Comparison of ENCODE assay signal across 8 mouse cellular contexts in genomic region chr5:50059586-50059985, GRCm38 (mm10). TPM values are rescaled to one million over a fixed set of nuclear protein-coding genes. Genes with fewer than 3 reads are reported as not detected.
DNase-seq lines count a peak whose midpoint lies in the region; ATAC-seq and TF ChIP-seq lines count a peak whose summit lies in the region.

No protein-coding gene starts in this region.

- no peak for DNase-seq in heart, postnatal 14 days
- no peak for DNase-seq in limb, embryonic 14.5 days (ENCODE audit: low spot score)
- no peak for DNase-seq in midbrain, postnatal 0 days (ENCODE audit: low spot score)
- DNase-seq in gastrocnemius, adult 8-10 months (ENCODE audit: low spot score in 2 of 2) = no peak
- no peak for DNase-seq in gastrocnemius, postnatal 4 days (ENCODE audit: low spot score in 2 of 2)
- DNase-seq in spleen, postnatal 36 days (ENCODE audit: low spot score in 2 of 2) = no peak

- ATAC-seq in heart, embryonic 11.5 days (replicated peaks; ENCODE audit: insufficient number of reproducible peaks, low FRiP score, low TSS enrichment) = no peak
- ATAC-seq in hindbrain, embryonic 15.5 days (ENCODE audit: low FRiP score, low read depth) = no peak
- ATAC-seq in limb, embryonic 14.5 days (ENCODE audit: low FRiP score, low read depth) = no peak
- ATAC-seq in midbrain, postnatal 0 days (ENCODE audit: low FRiP score) = no peak

- TF ChIP-seq CTCF in midbrain, postnatal 0 days (IDR thresholded peaks at IDR 0.05) = no peak

- H3K4me2 ChIP-seq in heart, embryonic 11.5 days = peak overlapping the region; percentile 81
- peak overlapping the region; percentile 85 for H3K4me2 ChIP-seq in hindbrain, embryonic 15.5 days
- peak overlapping the region; percentile 66 for H3K4me2 ChIP-seq in limb, embryonic 14.5 days (replicated peaks; ENCODE audit: low read depth, low read length, severe bottlenecking)
- H3K4me2 ChIP-seq in midbrain, postnatal 0 days (ENCODE audit: low read depth, low read length, poor library complexity, severe bottlenecking) = peak overlapping the region; percentile 96

- TF ChIP-seq POLR2A in limb, embryonic 14.5 days (IDR thresholded peaks at IDR 0.05; ENCODE audit: borderline replicate concordance, extremely low read depth, insufficient read depth, insufficient read length) = no peak

- H3K36me3 ChIP-seq in heart, embryonic 11.5 days (ENCODE audit: control insufficient read depth, insufficient read depth, low read length) = no peaks in the 10 kb centered on the region
- no peaks in the 10 kb centered on the region for H3K36me3 ChIP-seq in hindbrain, embryonic 15.5 days
- H3K36me3 ChIP-seq in limb, embryonic 14.5 days (ENCODE audit: control insufficient read depth, insufficient read depth, low read length) = no peaks in the 10 kb centered on the region
- no peaks in the 10 kb centered on the region for H3K36me3 ChIP-seq in midbrain, postnatal 0 days (ENCODE audit: insufficient read depth, low read length)

- intact Hi-C loops in heart, postnatal 14 days (cut with DNase I) = loop anchor here (5.0 to 10.0 kb wide), 2 partner anchors 82 to 155 kb away; no protein-coding TSS in a partner anchor

- H3K27me3 ChIP-seq in heart, embryonic 11.5 days (ENCODE audit: control insufficient read depth, insufficient read depth, low read length) = no peaks in the 10 kb centered on the region
- H3K27me3 ChIP-seq in hindbrain, embryonic 15.5 days = no peaks in the 10 kb centered on the region
- H3K27me3 ChIP-seq in limb, embryonic 14.5 days (ENCODE audit: control insufficient read depth, insufficient read depth, low read length) = no peaks in the 10 kb centered on the region
- no peaks in the 10 kb centered on the region for H3K27me3 ChIP-seq in midbrain, postnatal 0 days (ENCODE audit: insufficient read depth, low read length)

- H3K9me3 ChIP-seq in heart, embryonic 11.5 days (replicated peaks; ENCODE audit: control insufficient read depth, low read length) = no peaks in the 10 kb centered on the region
- no peaks in the 10 kb centered on the region for H3K9me3 ChIP-seq in hindbrain, embryonic 15.5 days
- no peaks in the 10 kb centered on the region for H3K9me3 ChIP-seq in limb, embryonic 14.5 days (ENCODE audit: control insufficient read depth, low read length)
- no peaks in the 10 kb centered on the region for H3K9me3 ChIP-seq in midbrain, postnatal 0 days (ENCODE audit: low read length)

- H3K4me3 ChIP-seq in heart, embryonic 11.5 days (ENCODE audit: low read depth, low read length) = peak overlapping the region; percentile 94
- peak overlapping the region; percentile 99 for H3K4me3 ChIP-seq in hindbrain, embryonic 15.5 days
- peak overlapping the region; percentile 99 for H3K4me3 ChIP-seq in limb, embryonic 14.5 days (replicated peaks; ENCODE audit: low read length)
- H3K4me3 ChIP-seq in midbrain, postnatal 0 days (ENCODE audit: low read depth, low read length) = no peak overlapping the region

- H3K9ac ChIP-seq in heart, embryonic 11.5 days (ENCODE audit: low read depth, low read length) = no peak overlapping the region
- H3K9ac ChIP-seq in hindbrain, embryonic 15.5 days = peak overlapping the region; percentile 92
- H3K9ac ChIP-seq in limb, embryonic 14.5 days (ENCODE audit: low read depth, low read length, severe bottlenecking) = peak overlapping the region; percentile 99; the same call in 1 of the 2 replicates
- H3K9ac ChIP-seq in midbrain, postnatal 0 days (replicated peaks; ENCODE audit: low read length, poor library complexity, severe bottlenecking) = no peak overlapping the region

- peaks cover 7% of the 10 kb centered on the region for H3K4me1 ChIP-seq in heart, embryonic 11.5 days (ENCODE audit: control insufficient read depth, insufficient read depth, low read length)
- peaks cover 27% of the 10 kb centered on the region for H3K4me1 ChIP-seq in hindbrain, embryonic 15.5 days (replicated peaks)
- H3K4me1 ChIP-seq in limb, embryonic 14.5 days (ENCODE audit: control insufficient read depth, insufficient read depth, low read length) = peaks cover 29% of the 10 kb centered on the region
- H3K4me1 ChIP-seq in midbrain, postnatal 0 days (ENCODE audit: insufficient read depth, low read length) = peaks cover 4% of the 10 kb centered on the region; the same call in 1 of the 2 replicates

- no peak overlapping the region for H3K27ac ChIP-seq in heart, embryonic 11.5 days (ENCODE audit: low read depth, low read length)
- H3K27ac ChIP-seq in hindbrain, embryonic 15.5 days (replicated peaks) = no peak overlapping the region
- H3K27ac ChIP-seq in limb, embryonic 14.5 days (replicated peaks; ENCODE audit: low read depth, low read length) = peak overlapping the region; percentile 96; the same call in 1 of the 2 replicates
- no peak overlapping the region for H3K27ac ChIP-seq in midbrain, postnatal 0 days (ENCODE audit: low read depth, low read length)

- WGBS in heart, embryonic 11.5 days (ENCODE audit: insufficient replicate concordance) = 87% methylated on average over 7 of the region's 7 CpGs
- 93% methylated on average over 7 of the region's 7 CpGs for WGBS in hindbrain, embryonic 15.5 days
- 63% methylated on average over 7 of the region's 7 CpGs for WGBS in limb, embryonic 14.5 days
- WGBS in midbrain, postnatal 0 days = 94% methylated on average over 7 of the region's 7 CpGs

RNA-seq across cellular contexts. Expression of gene Adgra3, which starts 0.8 kb away (rescaled TPM):
- 18.6 and 20.5 TPM in 2 replicates for polyA plus RNA-seq in heart, embryonic 11.5 days (2014; fragmentation: Nextera tagmentation; extraction: Ambion mirVana)
- 10 to 100 TPM; 22.3 to 24.3 TPM for total RNA-seq in heart, postnatal 14 days (2021)
- 16.1 TPM in 2 replicates for polyA plus RNA-seq in hindbrain, embryonic 15.5 days (2015; fragmentation: Nextera tagmentation; extraction: Ambion mirVana)
- polyA plus RNA-seq in limb, embryonic 14.5 days (2012; rRNA removed) = 90.8 and 103 TPM in 2 replicates
- 55.4 and 59.7 TPM in 2 replicates for polyA plus RNA-seq in limb, embryonic 14.5 days (2014; fragmentation: Nextera tagmentation; extraction: Ambion mirVana)
- total RNA-seq in midbrain, postnatal 0 days (2014; rRNA removed) = 37.5 and 41.4 TPM in 2 replicates
- 7.1 and 8.1 TPM in 2 replicates for polyA plus RNA-seq in midbrain, postnatal 0 days (2015; fragmentation: Nextera tagmentation; extraction: Ambion mirVana)
- total RNA-seq in gastrocnemius, adult 8-10 months (2022) = 10 to 100 TPM in 3 of 4 experiments, 1 to 10 TPM in 1; 8.4 to 15.1 (median 14.2) TPM
- total RNA-seq in gastrocnemius, postnatal 4 days (2021) = 10 to 100 TPM; 47.1 to 54.2 TPM

Comparison
In these comparisons a context has a peak if more than half of its experiments do, and no peak if none do; other contexts are left out.
1. H3K9ac ChIP-seq: peak in hindbrain, embryonic 15.5 days (single experiment) and limb, embryonic 14.5 days (single experiment); none in heart, embryonic 11.5 days (single experiment) and midbrain, postnatal 0 days (single experiment).
2. Peak in every context shown above with its lines, with median percentiles within 50 percentile points of each other: H3K4me2 ChIP-seq.